Mouse (Mus musculus): ENCODE measurements at regions not wholly inside any gene's neighbourhood (a gene's known extent, or its start where the extent isn't known, plus 50 kb on each side); places are given as distances from the start of the nearest gene placed in this dataset.

DNA sequence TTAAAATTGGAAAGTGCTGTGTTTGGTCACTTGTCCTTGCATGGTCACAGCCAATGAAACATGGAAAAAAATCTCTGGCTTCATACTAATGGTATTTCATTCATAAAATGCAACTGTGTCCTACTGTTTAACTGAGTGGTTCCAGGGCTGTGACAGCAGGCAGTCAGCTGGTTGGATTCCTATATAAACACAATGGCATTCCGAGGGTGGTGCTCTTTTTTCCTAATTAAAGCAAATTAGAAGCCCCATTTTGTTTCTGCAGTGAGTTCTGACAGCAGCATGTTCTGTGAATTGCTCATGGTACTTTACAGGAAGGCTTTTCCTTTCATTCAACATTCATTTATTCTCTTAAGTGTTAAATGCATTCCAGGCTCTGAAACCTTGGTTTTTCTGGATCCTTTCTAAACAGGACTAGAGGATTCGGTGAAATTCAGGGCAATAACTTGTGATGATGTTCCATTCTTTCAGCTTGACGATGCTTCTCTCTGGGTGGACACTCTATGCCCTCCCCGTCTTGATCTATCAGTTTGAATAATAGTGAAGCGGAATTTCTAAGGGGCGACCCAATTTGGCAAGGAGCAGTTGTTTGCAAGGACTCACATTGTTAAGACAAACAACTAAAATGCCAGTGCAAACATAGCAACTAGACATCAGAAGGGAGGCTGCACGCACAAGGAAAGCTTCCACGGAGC lies 167.8 kb upstream of the Kcnj16 start:
- no peak for TF ChIP-seq GATA4 (IDR thresholded peaks at IDR 0.05; ENCODE audit: insufficient replicate concordance, low read length)

DNA sequence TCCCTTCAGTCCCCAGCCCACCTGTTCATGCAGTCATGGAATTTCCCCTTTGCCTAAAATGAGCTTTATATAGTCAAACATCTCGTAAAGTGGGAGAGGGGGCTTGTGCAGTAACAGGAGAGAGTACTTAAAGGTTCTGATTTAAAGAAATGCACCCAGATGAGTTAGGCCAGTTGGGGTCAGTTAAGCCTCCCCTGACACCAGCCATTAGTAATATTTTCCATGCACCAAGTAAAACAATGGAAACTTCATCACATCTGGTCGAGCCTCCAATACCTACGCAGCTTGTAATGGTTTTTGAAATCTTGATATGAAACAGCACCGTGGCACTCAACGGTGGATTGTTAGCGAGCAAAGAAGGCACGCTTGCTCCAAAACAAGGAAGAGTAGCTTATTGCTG lies 165.8 kb upstream of the Kcnj16 start:
- no peak for TF ChIP-seq GATA4 (IDR thresholded peaks at IDR 0.05; ENCODE audit: insufficient replicate concordance, low read length)

DNA sequence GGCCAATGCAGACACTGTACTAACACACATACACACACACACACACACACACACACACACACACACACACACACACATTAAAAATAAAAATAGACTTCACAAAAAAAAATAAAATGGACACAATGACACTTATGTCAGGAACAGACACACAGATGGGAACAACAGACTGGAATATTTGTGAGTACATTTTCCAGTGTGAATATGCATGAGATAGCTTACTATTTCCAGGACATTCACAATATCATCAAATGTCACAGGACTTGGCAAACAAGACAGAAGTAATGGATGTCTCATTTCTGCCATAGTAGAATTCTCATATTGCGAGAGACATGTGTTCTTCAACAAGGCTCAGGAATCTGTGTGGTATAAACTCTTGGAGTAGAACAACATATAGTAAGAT lies 163.8 kb upstream of the Kcnj16 start:
- no peak for TF ChIP-seq GATA4 (IDR thresholded peaks at IDR 0.05; ENCODE audit: insufficient replicate concordance, low read length)

DNA sequence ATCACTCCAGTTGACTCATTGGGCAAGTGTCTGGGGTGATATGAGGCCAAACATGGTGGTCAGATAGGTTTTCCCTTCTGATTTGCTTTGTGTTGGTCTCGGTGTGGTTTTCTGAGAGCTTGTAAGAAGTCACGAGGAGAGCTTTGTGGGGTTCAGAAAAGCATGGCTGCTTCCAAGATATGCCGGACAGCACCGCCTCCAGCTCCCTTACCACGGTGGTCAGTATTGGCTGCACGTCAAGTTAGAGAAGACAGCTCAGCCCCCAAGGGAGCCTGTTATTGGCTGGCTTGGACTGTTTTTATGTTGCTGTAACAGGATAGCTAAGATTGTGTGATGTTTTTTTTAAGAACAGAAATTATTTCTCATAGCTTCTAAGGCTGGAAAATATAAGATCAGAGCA lies 154.7 kb upstream of the Kcnj16 start:
- TF ChIP-seq GATA4 (IDR thresholded peaks at IDR 0.05; ENCODE audit: insufficient replicate concordance, low read length) = no peak

DNA sequence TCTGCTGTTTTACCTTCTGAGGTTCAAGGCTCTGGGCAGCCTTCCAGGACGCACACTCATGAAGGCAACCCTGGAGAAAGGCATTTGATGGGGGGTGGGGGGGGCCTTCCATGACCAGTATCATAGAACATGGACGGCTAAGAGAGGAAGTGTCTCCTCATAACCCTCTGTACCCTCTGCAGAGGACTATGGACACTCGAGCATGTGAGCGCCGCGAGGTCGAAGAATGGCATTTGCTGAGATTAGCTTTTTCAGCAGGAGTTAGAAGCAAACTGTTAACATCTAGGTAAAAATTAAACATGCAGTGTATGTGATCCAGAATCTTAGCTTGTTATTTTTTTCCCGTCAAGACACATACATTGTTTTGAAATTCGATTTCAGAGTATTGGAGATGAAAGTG lies 153.1 kb upstream of the Kcnj16 start:
- no peak for TF ChIP-seq GATA4 (IDR thresholded peaks at IDR 0.05; ENCODE audit: insufficient replicate concordance, low read length)

DNA sequence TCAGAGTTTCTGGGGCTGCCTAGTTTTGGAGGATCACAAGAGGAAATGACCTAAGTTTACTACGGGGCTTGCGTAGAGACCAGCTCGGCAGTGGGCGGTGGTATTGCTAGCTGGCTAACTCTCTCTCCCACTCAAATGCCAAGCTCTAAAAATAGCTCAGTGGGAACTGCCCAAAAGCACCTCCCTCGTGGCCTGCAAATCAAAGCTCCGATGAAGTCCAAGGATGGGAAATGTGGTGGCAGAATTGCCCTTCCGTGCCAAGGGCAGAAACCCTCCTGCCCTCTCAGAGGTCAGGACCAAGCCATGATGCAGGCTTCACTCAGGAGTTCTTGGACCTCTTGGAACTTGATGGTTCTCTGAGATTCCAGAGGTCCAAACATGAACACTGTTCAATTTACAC lies 152.6 kb upstream of the Kcnj16 start:
- no peak for TF ChIP-seq GATA4 (IDR thresholded peaks at IDR 0.05; ENCODE audit: insufficient replicate concordance, low read length)

DNA sequence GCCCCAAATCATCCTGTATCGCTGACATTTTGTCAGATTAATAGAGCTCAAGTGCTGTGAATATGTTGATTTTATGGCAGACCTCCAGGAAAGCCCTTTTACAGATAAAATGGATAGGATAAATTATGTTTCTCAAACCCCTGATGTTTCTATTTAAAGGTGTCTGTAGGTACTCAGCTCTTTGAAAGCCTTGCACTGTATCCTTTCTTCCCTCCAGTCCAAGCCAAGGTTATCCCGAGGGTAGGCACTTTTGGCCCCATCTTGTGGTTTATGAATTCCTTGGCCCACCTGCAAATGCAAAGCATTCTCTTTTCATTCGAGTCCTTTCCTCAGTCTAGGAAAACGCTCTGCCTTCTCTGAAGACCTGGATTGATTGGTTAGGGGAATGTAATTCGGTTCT lies 139.2 kb upstream of the Kcnj16 start:
- no peak for TF ChIP-seq GATA4 (IDR thresholded peaks at IDR 0.05; ENCODE audit: insufficient replicate concordance, low read length)

DNA sequence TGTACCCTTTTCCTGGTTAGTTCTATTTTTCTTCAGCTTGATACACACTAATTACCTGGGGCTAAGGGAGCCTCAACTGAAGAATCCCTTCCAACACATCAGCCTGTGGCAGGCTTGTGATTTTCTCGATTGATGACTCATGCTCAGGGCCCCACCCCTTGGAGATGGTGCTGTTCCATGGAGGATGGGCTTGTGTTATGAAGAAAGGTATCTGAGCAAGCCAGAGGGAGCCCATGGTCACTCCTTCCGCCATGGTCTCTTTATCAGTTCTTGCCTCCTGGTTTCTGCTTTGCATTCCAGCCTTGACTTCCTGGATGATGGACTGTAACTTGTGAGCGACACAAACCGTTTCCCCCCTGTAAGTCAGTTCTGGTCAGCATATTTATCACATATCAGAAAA lies 131.1 kb upstream of the Kcnj16 start:
- no peak for TF ChIP-seq GATA4 (IDR thresholded peaks at IDR 0.05; ENCODE audit: insufficient replicate concordance, low read length)

DNA sequence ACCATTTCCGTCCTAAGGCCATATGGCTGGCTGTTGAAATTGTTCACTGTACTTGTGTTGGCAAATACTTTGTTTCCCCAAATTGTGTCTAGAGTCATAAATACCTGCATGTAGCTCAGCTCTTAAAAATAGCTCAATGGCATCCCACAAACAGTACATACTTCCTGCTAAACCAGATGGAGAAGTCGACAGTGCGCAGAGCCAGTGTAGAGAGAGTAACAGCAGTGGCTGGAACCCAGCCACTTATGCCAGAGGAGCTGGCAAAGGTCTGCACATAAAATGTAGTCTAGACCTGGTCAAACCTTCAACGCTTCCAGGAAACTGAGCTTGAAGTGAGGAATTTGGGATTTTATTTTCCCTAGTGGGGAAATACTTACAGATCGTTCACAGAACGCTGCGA lies 128.5 kb upstream of the Kcnj16 start:
- TF ChIP-seq GATA4 (IDR thresholded peaks at IDR 0.05; ENCODE audit: insufficient replicate concordance, low read length) = no peak

DNA sequence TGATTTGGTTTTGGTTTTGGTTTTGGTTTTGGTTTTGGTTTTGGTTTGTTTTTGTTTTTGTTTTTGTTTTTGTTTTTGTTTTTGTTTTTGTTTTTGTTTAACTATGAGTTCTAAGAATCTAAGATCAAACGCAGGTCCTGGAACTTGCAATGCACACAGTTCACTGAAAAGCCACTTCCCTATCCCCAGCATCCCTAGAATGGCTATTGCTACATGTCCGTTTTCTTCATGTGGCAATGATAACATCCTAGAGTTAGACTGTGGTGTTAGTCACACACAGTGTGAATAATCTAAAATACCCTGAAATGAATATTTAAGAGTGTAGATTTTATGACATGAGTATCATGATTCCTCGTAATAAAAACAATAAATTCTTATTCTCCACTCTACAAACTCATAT lies 99.5 kb upstream of the Kcnj16 start:
- no peak for TF ChIP-seq GATA4 (IDR thresholded peaks at IDR 0.05; ENCODE audit: insufficient replicate concordance, low read length)

DNA sequence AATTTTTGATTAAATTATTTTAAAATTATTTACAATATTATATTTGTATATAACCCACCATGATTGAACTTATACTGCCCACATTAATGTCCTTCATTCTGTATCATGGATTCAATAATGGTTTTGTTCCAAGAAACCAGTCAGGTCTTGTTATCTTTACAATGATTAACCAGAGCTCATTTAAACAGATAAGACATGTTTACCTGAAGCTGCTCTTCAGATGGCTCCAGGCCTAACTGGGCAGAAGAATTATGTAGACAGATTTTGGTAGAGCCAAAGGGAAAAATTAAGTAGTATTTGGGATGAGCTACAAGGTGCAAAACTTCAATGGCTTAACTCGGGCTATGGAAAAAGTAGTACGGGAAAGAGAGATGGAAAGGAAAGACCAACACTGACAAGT lies 97.7 kb upstream of the Kcnj16 start:
- TF ChIP-seq GATA4 (IDR thresholded peaks at IDR 0.05; ENCODE audit: insufficient replicate concordance, low read length) = 0 out of 2 replicates have a peak, but pooled peaks have one; percentile 22

DNA sequence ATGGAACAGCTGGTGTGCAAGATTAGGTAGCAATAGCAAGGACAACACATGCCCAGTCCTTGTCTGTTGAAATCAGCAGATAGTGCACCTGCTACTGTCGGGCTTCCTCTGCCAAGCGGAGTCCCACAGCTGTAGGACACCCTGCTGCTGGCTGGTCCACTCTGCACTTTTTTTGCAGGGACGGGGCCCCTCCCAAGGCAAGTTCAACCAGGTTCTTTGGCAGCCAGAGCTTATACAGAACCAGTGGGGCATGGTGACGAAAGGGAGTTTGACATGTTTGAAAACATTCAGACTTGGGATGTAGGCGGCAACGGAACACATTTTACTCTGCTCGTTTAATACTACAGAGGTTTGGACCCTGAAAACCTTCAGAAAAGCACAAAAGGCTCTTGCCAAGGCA lies 93.2 kb upstream of the Kcnj16 start:
- TF ChIP-seq GATA4 (IDR thresholded peaks at IDR 0.05; ENCODE audit: insufficient replicate concordance, low read length) = no peak

DNA sequence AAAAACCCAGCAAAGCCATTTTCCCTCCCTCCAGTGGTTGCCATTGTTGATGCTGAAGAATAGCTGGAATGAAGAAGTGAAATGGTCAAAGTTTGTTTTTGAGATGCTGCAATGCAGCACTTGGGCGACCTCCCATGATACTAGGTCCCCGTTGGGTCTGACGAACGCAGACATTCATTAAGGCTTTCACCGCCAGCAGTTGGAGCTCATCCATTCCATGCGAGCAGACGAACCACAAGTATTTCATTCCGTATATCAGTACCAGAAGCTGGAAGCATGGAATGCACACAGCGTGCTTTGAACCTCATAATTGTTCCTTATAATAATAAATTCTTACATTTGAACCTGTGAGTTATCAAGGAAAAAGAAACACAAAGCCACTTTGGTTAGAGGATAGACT lies 86.9 kb upstream of the Kcnj16 start:
- no peak for TF ChIP-seq GATA4 (IDR thresholded peaks at IDR 0.05; ENCODE audit: insufficient replicate concordance, low read length)

DNA sequence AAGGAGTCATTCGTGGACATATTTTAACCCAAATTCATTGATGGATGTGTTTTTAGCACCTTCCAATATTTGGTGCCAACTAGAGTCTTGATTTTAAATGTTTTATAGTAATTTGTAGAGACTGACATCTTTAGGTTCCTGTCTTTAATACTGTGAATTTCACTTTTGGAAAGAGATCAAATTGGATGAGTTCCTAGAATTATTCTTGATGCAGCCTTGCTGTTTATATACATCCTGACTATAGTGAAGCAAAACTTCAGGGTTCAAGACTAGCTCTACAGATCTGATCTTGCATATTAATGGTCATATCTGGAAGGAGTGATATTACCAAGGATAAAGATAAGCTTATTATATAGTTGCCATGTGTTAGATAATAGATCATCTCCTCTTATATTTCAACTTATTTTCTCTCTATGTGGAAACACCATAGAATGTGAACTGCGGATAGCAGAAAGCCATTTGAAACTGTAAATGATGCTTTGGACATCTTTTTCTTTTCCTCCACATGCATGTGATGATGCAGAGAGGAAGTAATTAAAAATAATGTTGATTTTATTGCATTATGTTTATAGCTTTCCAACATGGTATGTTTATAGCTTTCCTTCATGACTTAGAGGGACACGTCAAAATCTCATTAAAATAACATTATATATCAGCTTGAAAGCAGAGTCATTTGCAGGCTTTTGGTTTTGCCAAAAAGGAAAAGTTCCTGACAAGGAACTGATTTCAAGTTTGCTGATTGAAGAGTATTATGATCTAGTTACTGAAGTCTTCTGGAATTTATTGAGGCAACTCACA lies 78.3 kb upstream of the Kcnj16 start:
- no peak for TF ChIP-seq GATA4 (IDR thresholded peaks at IDR 0.05; ENCODE audit: insufficient replicate concordance, low read length)

DNA sequence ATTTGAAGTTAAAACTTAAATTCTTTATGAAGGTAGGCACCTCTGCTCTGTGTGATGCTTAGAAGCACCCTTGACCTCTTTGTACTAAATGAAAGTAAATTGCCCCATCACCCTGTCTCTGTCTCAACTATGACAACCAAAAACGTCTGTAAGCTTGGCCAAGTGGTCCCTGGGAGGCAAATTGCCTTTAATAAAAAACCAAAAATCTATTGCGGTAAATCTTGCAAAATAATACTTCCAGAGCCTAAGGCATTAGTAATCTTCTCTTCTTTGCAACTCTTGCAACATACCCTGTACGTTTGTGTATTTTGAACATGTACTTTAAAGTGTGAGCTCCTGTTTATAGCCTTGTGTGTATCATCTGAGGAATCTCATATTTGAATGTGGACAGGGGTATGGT lies 77.4 kb upstream of the Kcnj16 start:
- TF ChIP-seq GATA4 (IDR thresholded peaks at IDR 0.05; ENCODE audit: insufficient replicate concordance, low read length) = no peak

DNA sequence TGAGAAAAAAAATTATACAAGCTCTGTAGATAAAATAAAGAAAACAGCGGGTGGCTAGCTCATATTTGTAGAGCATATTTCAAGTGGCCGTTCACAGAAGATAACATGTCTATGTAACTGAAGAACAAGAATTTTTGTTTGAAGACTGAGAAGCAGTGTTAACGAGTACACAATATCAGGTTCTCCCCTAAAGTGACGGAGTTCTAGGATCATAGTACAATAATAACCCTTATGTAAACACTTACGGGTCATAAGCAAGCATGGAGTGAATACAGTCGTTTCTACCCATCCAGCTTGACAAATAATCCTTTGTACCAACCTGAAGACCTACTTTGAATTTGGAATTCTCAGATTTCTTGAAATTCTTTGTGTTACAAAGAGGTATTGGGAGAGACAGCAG lies 64.9 kb upstream of the Kcnj16 start:
- TF ChIP-seq GATA4 (IDR thresholded peaks at IDR 0.05; ENCODE audit: insufficient replicate concordance, low read length) = no peak
